Mouse (Mus musculus): ENCODE data around the gene Stxbp3. TPM values are rescaled to one million over a fixed set of nuclear protein-coding genes. Genes with fewer than 3 reads are reported as not detected.
"Not testable (repeated sequence)": the region's sequence is repeated elsewhere in the genome, so short reads cannot be mapped to it uniquely, and the experiment has no call there.

Gene Stxbp3
- polyA plus RNA-seq, 1 experiment from 2014 or later = 49.6 TPM

DNA sequence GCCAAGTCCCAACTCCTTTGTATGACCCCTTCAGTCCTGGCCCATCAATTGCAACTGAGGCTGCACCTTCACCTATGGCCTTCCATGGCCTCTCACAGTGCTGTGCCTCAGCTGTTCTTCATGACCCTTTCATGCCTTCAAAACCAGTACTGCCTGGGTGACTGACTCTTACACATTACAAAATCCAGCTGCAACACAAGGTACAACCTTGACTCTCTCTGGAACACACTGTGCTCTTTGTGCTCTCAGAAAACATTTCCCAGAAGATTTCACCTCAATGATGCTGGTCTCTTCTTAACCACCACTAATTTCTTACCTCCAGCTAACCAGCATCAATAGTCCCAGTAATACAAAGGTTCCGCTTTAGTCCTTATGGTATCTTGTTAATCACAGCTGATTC, 6.6 kb downstream of the Stxbp3 start:
- not testable (repeated sequence) for H3K4me1 ChIP-seq (ENCODE audit: control insufficient read depth, insufficient read depth, low read length); H3K9me3 ChIP-seq (ENCODE audit: control insufficient read depth, low read length); ATAC-seq; H3K4me3 ChIP-seq (ENCODE audit: low read length); H3K9ac ChIP-seq (ENCODE audit: low read depth, low read length); H3K27me3 ChIP-seq (replicated peaks; ENCODE audit: control insufficient read depth, insufficient read depth, low read length); H3K27ac ChIP-seq (ENCODE audit: low read length); H3K36me3 ChIP-seq (ENCODE audit: control insufficient read depth, insufficient read depth, low read length); H3K4me2 ChIP-seq (ENCODE audit: low read depth, low read length)
- WGBS = 93% methylated on average over 1 of the region's 1 CpGs

DNA sequence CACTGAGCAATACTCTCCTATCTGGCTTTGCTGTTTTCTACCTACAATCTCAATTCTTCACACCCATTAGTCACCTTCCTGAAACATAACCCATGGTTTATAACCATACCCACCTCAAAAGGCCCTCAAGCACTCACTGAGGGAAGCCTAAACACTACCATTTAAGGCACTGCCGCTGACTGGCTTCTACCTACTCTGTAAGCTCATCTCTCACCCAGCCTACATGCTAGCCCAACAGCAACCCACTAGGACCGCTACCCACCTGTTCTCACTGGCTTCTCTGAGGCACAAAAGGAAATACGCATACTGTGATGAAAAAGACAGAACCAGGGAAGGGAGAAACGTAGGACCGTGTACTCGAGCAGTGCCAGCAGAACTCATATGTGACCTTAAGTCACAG, 8.6 kb downstream of the Stxbp3 start:
- WGBS = 96% methylated on average over 6 of the region's 6 CpGs
- Histone ChIP-seq H3K4me2 (ENCODE audit: low read depth, low read length) (no peak overlapping the region), H3K9me3 (ENCODE audit: control insufficient read depth, low read length) (no peaks in the 10 kb centered on the region), H3K36me3 (ENCODE audit: control insufficient read depth, insufficient read depth, low read length) (no peaks in the 10 kb centered on the region), H3K4me1 (ENCODE audit: control insufficient read depth, insufficient read depth, low read length) (no peaks in the 10 kb centered on the region; the same call in 1 of the 2 replicates), H3K27me3 (replicated peaks; ENCODE audit: control insufficient read depth, insufficient read depth, low read length) (no peaks in the 10 kb centered on the region), H3K9ac (ENCODE audit: low read depth, low read length) (no peak overlapping the region), H3K27ac (ENCODE audit: low read length) (no peak overlapping the region), H3K4me3 (ENCODE audit: low read length) (no peak overlapping the region)
- ATAC-seq = no peak

DNA sequence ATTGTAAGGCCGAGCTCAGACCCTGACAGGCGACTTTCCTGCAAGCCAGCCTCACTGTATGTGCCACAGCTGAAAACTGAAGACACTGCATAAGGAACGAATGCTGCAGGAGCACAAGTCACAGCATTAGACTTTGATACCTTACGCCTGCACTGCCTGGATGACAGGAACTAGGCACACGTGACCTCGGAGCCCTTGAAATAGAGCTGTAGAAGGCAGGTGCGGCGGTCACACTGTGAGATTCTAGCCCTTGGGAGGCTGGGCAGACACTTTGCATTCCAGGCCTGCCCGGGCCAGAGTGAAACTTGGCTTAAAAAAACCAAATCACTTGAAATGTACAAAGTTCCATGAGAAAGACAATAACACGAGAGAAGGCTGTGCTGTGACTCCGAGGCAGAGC, 9.8 kb downstream of the Stxbp3 start:
- Histone ChIP-seq H3K27ac (ENCODE audit: low read length) (no peak overlapping the region; the same call in 1 of the 2 replicates), H3K36me3 (ENCODE audit: control insufficient read depth, insufficient read depth, low read length) (no peaks in the 10 kb centered on the region), H3K27me3 (replicated peaks; ENCODE audit: control insufficient read depth, insufficient read depth, low read length) (no peaks in the 10 kb centered on the region), H3K4me1 (ENCODE audit: control insufficient read depth, insufficient read depth, low read length) (no peaks in the 10 kb centered on the region; the same call in 1 of the 2 replicates), H3K9ac (ENCODE audit: low read depth, low read length) (no peak overlapping the region), H3K4me2 (ENCODE audit: low read depth, low read length) (no peak overlapping the region), H3K4me3 (ENCODE audit: low read length) (no peak overlapping the region), H3K9me3 (ENCODE audit: control insufficient read depth, low read length) (no peaks in the 10 kb centered on the region)
- peak; percentile 97 for ATAC-seq
- 71% methylated on average over 11 of the region's 11 CpGs for WGBS

DNA sequence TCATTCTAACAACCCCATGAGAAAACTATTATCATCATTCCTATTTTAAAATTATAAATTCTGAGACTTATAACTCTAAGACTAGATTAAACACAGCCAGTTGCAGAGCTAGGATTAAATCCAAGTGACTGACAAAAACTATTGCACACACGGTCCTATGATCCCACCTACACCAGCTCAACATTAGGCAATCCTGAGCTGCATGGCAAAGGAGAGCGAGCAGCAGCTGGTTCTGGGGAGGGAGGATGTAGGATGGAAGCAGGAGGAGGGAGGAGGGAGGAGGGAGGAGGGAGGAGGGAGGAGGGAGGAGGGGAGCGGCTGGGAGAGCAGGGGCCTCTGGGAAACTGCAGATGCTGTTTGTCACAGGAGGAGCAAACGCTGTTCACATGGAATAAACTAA, 24.7 kb downstream of the Stxbp3 start:
- no peak overlapping the region for H3K9ac ChIP-seq (ENCODE audit: low read depth, low read length)
- WGBS = 69% methylated on average over 4 of the region's 4 CpGs
- H3K27me3 ChIP-seq (replicated peaks; ENCODE audit: control insufficient read depth, insufficient read depth, low read length) = no peaks in the 10 kb centered on the region
- no peak for ATAC-seq
- H3K4me2 ChIP-seq (ENCODE audit: low read depth, low read length) = no peak overlapping the region
- H3K9me3 ChIP-seq (ENCODE audit: control insufficient read depth, low read length) = no peaks in the 10 kb centered on the region
- no peak overlapping the region for H3K27ac ChIP-seq (ENCODE audit: low read length)
- no peak overlapping the region for H3K4me3 ChIP-seq (ENCODE audit: low read length)
- no peaks in the 10 kb centered on the region for H3K4me1 ChIP-seq (ENCODE audit: control insufficient read depth, insufficient read depth, low read length)
- peaks cover 6% of the 10 kb centered on the region; the same call in 1 of the 2 replicates for H3K36me3 ChIP-seq (ENCODE audit: control insufficient read depth, insufficient read depth, low read length)

DNA sequence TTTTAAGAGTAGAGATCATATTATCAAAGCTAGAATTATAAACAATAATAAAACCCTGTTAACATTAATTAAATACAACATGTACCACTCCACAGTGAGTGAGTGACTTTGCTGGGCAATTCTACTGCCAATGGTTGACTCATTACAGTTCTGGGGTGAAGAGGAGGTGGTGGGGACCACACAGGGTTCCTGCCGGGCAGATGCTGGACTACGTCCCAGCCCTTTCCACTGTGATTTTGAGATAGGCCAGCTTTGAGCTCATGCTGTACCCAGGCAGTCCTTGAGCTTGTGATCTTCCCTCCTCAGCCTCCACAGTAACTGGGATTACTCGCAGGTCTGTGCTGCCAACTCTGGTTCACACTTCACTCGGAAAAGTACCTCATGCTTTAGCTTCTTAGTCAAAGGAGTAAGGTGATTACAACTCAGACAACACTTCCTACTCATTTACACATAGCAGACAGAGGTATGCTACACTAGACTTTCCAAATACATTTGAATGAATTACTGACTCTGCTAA, 29.5 kb downstream of the Stxbp3 start:
- ATAC-seq = no peak
- 78% methylated on average over 4 of the region's 4 CpGs for WGBS
- Histone ChIP-seq H3K36me3 (ENCODE audit: control insufficient read depth, insufficient read depth, low read length) (peaks cover 8% of the 10 kb centered on the region), H3K27ac (ENCODE audit: low read length) (no peak overlapping the region), H3K27me3 (replicated peaks; ENCODE audit: control insufficient read depth, insufficient read depth, low read length) (no peaks in the 10 kb centered on the region), H3K4me3 (ENCODE audit: low read length) (no peak overlapping the region), H3K9me3 (ENCODE audit: control insufficient read depth, low read length) (no peaks in the 10 kb centered on the region), H3K9ac (ENCODE audit: low read depth, low read length) (no peak overlapping the region), H3K4me2 (ENCODE audit: low read depth, low read length) (no peak overlapping the region), H3K4me1 (ENCODE audit: control insufficient read depth, insufficient read depth, low read length) (no peaks in the 10 kb centered on the region)

DNA sequence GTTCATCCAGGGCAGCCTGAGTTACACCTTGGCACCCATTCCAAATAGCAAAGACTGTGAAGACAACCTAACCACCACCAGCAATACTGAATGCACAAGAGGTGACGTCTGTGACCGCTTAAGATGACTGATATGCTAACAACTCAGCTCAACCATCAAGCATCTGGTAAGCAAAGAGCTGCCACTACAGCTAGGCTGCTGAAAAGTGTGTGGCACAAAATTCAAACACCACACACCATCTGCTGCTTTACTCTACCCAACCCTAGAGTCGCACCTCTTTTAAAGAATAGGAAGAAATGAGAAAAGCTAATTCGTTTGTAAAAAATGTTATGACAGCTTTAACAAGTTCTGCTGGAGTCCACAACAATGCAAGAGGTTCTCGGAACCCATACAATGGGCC, 34.7 kb downstream of the Stxbp3 start:
- ATAC-seq = no peak
- H3K36me3 ChIP-seq (ENCODE audit: control insufficient read depth, insufficient read depth, low read length) = peaks cover 23% of the 10 kb centered on the region
- 89% methylated on average over 5 of the region's 5 CpGs for WGBS

DNA sequence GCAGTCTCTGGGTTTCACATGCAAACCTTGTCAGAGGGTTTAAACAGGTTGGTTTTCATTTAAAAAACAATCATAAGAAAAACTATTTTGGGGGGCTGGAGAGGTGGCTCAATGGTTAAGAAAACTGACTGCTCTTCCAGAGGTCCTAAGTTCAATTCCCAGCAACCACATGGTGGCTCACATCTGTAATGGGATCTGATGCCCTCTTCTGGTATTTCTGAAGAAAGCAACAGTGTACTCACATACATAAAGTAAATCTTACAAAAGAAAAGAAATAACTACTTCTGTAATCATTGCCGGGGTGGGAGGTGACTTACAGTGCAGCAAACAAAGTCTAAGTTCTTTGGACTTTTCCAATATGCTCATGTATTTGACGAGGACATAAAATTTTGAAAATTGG, 42.0 kb downstream of the Stxbp3 start:
- Histone ChIP-seq H3K9me3 (ENCODE audit: control insufficient read depth, low read length) (no peaks in the 10 kb centered on the region), H3K4me3 (ENCODE audit: low read length) (no peak overlapping the region), H3K27ac (ENCODE audit: low read length) (no peak overlapping the region), H3K36me3 (ENCODE audit: control insufficient read depth, insufficient read depth, low read length) (peaks cover 21% of the 10 kb centered on the region), H3K4me2 (ENCODE audit: low read depth, low read length) (no peak overlapping the region), H3K4me1 (ENCODE audit: control insufficient read depth, insufficient read depth, low read length) (no peaks in the 10 kb centered on the region), H3K9ac (ENCODE audit: low read depth, low read length) (no peak overlapping the region), H3K27me3 (replicated peaks; ENCODE audit: control insufficient read depth, insufficient read depth, low read length) (no peaks in the 10 kb centered on the region)
- no peak for ATAC-seq
- WGBS = 86% methylated on average over 2 of the region's 2 CpGs

More for the DNA sequence above, 34.7 kb downstream of the Stxbp3 start:
- H3K9me3 ChIP-seq (ENCODE audit: control insufficient read depth, low read length) = no peaks in the 10 kb centered on the region
- no peak overlapping the region for H3K4me2 ChIP-seq (ENCODE audit: low read depth, low read length)
- H3K4me1 ChIP-seq (ENCODE audit: control insufficient read depth, insufficient read depth, low read length) = no peaks in the 10 kb centered on the region
- no peak overlapping the region for H3K9ac ChIP-seq (ENCODE audit: low read depth, low read length)
- no peak overlapping the region for H3K4me3 ChIP-seq (ENCODE audit: low read length)
- no peak overlapping the region for H3K27ac ChIP-seq (ENCODE audit: low read length)
- no peaks in the 10 kb centered on the region for H3K27me3 ChIP-seq (replicated peaks; ENCODE audit: control insufficient read depth, insufficient read depth, low read length)

DNA sequence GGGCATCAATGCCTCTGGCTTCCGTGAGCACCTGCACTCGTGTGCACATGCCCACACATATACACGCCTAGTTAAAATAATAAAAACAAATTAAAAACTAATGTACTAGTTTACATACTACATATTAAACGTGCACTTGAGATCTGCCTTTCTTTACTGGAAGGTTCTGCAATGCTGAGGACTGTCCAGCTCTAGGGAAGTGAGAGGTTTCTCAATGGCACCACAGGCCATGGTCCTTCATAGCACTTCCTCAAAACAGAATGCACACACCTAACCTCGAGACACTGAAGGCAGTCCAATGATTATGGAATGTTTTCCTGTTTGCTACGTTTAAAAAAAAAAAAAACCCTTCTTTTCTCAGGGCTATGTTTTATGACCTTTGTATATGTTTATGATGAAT, 42.6 kb downstream of the Stxbp3 start:
- Histone ChIP-seq H3K4me2 (ENCODE audit: low read depth, low read length) (no peak overlapping the region), H3K9me3 (ENCODE audit: control insufficient read depth, low read length) (no peaks in the 10 kb centered on the region), H3K9ac (ENCODE audit: low read depth, low read length) (no peak overlapping the region), H3K4me1 (ENCODE audit: control insufficient read depth, insufficient read depth, low read length) (no peaks in the 10 kb centered on the region), H3K27me3 (replicated peaks; ENCODE audit: control insufficient read depth, insufficient read depth, low read length) (no peaks in the 10 kb centered on the region), H3K36me3 (ENCODE audit: control insufficient read depth, insufficient read depth, low read length) (peaks cover 15% of the 10 kb centered on the region), H3K4me3 (ENCODE audit: low read length) (no peak overlapping the region), H3K27ac (ENCODE audit: low read length) (no peak overlapping the region)
- no peak for ATAC-seq
- WGBS = 85% methylated on average over 6 of the region's 6 CpGs

DNA sequence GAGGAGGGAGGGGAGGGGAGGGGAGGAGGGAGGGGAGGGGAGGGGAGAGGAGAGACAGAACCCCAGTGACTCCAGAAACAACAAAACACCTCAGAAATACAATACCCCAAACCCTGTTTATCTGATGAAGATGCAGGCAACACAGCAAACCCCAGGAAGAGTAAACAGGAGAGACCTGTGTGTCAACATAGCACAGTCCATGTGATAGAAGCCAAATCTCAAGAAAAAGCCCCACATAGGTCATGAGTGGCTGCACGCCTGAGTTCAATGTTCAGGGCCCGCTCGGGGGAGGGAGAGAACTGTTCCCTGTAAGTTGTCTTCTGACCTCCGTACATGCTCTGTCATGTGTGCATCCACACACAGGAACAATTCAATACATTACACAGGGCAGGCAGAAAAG, 43.9 kb downstream of the Stxbp3 start:
- WGBS = 87% methylated on average over 4 of the region's 4 CpGs
- no peak overlapping the region for H3K27ac ChIP-seq (ENCODE audit: low read length)
- peaks cover 5% of the 10 kb centered on the region for H3K36me3 ChIP-seq (ENCODE audit: control insufficient read depth, insufficient read depth, low read length)
- H3K9me3 ChIP-seq (ENCODE audit: control insufficient read depth, low read length) = no peaks in the 10 kb centered on the region
- H3K4me3 ChIP-seq (ENCODE audit: low read length) = no peak overlapping the region
- no peak overlapping the region for H3K4me2 ChIP-seq (ENCODE audit: low read depth, low read length)
- H3K4me1 ChIP-seq (ENCODE audit: control insufficient read depth, insufficient read depth, low read length) = no peaks in the 10 kb centered on the region
- H3K9ac ChIP-seq (ENCODE audit: low read depth, low read length) = no peak overlapping the region
- ATAC-seq = no peak
- H3K27me3 ChIP-seq (replicated peaks; ENCODE audit: control insufficient read depth, insufficient read depth, low read length) = no peaks in the 10 kb centered on the region
